Mouse (Mus musculus) right cerebral cortex, postnatal 25 days (tissue): ENCODE measurements around the gene C330007P06Rik.
"Not testable (repeated sequence)": the region's sequence is repeated elsewhere in the genome, so short reads cannot be mapped to it uniquely, and the experiment has no call there.

ENCODE experiments used
- DNase-seq: peaks from one replicate; pipeline ENCODE4 v3.0.0; 2022

Gene C330007P06Rik

DNA sequence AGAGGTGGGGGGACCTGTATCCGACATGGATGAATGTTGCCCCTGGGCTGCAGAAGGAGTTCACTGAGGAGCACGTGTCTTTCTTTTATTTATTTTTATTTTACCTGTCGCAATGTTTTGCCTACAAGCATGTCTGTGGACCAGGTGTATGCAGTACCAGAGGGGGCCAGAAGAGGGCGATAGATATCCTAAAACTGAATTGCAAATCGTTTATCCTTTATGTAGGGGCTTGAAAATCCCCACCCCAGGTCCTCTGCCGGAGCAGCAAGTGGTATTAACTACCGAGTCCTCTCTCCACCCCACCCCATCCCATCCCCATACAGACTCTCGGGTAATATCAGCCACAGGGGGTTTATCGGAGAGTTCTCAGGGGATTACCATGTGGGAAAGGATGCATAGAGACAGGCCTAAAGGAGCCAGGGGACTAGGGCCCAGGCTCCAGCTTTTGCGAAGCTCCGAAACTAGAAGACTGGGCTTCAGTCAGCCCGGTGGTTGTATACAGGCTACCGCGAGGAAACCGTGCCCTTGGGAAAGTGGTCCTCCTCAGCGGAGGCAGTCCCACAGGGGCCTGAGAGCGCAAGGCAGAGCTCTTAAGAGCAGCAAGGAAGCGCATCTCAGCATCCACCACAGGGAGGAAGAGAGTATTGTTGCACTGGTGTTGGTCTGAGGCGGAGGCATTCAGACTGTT is 40.4 kb downstream of the C330007P06Rik start:
- DNase-seq: peak; percentile 39

DNA sequence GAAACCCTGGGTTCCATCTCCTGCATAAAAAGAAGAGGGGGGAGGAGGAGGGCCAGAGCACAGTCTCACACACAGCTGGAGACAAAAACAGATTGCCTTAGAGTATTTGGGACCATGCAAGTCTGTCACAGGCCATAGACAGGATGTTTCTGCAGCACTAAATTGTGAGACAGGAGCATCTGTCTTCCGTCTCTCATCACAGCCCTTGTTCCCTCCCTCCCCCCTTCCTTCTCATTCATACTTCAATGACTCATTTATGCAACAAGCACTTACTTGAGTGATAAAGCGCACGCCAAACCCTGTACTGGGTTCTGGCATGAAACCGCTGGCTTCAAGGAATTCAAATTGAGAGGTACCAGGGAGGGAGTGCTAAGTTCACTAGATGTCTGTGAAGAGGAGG is 42.3 kb downstream of the C330007P06Rik start:
- no peak for DNase-seq

DNA sequence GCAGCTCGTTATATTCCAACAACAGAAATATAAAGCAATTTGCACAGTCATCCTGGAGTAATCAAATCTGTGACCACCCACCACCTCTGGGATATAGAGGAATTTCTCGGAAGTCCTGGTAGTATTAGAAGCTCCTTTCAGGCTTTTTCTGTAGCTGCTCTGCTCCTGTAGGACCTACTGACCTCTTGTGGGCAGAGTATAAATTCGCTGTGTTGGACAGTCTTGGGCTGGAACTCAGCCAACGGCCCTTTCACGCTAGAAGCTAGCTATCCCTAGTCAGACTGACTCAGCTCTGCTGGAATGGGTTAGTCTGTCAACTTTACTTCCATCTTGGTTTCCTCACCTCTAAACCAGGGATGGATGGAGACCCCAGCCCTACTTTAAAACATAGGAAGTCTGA is 43.6 kb downstream of the C330007P06Rik start:
- no peak for DNase-seq

DNA sequence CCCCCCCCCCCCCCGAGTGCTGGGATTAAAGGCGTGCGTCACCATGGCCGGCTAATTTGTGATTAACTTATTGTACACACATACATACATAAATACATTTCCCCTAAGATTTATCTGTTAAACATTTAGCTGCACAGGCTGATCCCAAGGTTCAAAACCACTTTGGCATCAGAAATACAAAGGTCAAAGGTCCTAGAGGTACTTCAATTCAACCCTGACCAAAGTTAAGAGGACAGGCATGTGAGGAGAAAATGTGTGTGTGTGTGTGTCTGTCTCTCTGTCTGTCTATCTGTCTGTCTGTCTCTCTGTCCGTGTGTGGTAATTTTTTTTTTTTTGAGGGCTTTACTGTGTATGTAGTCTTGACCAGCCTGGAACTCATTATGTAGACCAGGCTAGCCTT is 47.0 kb downstream of the C330007P06Rik start:
- DNase-seq: no peak

DNA sequence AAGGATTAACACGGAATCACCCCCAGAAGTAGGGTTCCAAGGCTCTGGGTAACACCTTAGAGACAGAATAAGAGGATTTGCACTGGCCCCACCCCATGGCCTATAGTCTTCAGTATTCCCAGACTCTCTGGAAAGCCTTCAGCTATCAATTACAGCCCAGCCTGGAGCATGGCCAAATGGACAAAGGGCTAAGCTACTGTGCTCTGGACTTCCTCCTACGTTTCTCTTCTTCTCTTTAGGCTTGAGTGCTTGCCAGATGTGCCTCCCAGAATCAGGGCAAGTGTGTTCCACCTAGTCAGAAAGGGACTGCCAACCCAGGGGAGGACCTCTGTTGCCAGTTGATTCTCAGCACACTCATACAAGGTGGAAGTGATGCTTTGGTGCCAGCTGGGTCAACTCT is 48.9 kb downstream of the C330007P06Rik start:
- DNase-seq: no peak

DNA sequence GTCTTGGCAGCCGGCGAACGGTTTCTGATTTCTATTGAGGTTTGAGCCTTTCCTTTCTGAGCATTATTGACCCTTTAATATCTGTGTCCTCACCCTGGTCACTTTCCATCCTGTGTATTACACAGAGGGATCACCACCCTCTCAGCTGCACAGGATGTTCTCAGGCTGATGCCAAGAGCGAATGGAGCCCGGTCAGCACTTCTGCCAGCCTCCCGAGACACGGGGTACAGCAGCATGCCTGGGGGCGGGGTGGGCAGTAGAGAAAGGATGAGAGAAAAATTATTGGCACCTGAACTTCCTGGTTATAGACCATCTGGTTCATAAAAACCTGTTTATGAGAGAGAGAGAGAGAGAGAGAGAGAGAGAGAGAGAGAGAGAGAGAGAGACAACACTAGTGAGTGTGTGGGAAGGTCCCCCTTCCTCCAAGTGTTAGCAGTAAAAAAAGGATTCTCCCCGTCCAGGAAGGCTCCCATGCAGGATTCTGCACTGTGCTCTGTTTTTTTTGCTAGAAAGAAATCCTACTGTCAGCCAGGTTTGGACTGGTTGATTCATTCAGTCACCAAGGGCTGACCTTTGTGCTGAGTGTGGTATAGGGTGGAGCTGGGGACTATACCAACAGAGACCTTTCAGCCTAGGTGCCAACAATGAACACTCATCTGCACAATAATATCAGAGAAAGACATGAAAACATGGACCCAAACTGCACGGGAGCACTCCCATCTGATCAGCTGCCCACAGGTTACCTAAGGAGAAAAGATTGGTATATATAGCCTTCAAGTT is 49.8 kb downstream of the C330007P06Rik start:
- DNase-seq: no peak

DNA sequence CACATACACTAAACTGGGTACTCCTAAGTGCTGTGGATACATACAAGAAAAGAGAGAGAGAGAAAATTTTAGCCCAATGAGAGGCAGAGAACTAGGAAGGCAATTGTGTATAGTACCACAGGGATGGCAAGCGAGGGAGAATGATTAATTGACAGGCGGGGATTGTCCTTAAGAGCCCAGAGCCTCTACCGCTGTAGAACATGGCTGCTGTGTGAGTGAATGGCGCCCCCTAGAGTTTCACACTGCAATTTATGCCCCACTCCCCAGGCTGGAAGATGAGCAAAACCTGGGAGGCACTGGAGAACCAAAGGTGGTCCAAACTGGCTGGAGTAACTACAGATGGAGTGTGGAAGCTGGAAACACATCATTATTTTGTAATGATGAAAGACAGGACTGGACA is 53.7 kb downstream of the C330007P06Rik start:
- no peak for DNase-seq

DNA sequence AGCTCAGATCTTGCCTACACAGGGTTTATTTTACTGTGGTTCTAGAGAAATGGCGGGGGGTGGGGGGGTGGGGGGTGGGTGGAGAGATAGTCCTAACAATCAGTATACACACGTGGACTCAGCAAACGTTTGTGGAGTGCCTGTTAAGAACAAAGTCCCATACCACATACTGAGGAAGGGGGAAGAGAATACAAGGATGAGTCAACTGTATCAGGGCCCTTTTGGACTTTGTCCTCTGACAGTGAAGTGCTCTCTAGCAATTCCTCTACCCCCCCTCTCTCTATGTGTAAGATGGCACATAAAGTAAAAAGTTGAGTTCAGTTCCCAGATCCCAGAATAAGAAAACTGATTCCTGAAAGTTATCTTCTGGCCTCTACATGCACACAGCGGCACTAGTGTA is 54.3 kb downstream of the C330007P06Rik start:
- DNase-seq: no peak

DNA sequence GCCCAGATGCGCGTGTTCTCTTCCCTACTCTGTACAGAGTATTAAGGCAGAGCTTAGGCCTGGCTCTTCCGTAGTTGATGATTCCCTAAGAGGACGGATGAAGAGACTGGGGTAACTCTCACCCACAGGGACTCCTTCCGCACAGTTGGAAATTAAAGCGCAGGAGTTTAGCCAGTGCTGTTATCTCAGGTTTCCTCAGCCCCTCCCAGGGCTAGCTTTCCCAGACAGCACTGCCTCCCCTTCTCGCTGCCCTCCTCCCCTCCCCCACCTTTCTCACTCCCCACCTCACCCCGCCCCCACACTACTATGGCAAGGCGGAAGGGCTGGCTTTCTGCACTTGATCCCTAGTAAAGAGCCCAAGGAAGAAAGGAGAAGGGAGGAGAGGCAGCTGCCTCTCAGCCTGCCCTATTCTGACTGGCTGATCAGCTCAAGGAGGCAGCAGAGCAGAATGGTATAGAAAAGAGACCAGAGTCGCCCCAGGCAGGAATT is 56.9 kb downstream of the C330007P06Rik start:
- no peak for DNase-seq

DNA sequence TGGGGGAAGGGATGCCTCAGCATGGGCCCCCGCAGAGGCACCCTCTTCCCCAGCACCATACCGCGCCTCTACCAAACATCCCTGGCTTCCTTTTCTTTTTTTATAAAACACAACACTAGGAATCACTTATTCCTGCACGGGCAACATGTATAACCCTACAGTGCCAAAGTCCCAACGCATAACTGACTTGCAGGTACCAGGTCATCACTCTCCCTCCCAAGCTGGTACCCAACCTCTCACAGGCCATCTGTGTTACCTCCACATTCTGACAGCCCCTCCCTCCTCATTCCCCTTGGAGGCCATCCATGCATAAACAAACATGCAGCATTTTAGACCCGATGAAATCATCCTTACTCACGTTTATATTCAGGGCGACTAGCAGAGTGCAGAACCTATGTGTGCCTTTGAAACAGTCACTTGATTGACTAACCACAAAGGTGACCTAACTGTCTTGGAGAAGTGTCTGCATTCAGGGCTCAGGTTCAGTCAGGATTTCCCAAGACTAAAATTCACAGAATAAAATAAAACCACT is 57.5 kb downstream of the C330007P06Rik start:
- no peak for DNase-seq

DNA sequence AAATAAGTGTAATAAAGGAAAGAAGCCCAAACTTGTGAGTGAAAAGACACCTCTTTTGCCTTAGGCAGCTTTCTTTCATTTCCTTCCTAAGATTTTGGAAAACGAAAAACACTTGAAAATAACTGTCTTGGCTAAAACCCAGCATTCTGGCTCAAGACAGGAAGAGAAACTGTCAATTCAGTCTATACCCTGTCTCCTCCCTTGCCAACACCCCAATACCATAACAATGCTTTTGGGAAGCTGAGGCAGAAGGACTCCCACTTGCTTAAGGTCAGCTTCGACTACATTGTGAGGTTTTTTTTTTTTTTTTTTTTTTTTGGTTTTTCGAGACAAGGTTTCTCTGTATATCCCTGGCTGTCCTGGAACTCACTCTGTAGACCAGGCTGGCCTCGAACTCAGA is 58.5 kb downstream of the C330007P06Rik start:
- DNase-seq: no peak

DNA sequence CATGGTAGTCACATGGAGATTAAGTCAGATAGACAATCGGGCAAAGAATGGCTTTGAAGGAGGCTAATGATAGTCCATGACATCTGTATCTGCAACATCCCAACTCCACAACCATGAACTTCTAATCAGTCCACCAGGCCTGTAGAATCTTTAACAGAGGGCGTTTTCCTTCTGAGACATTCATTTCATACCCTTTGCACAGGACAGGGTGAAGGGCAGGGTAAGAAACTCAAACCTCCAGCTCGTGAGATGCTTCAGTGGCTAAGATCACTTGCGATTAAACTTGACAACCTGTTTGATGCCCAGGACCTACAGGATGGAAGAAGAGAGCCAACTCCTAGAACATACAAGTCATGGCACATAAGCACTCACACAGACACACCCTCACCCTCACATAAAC is 58.9 kb downstream of the C330007P06Rik start:
- no peak for DNase-seq

DNA sequence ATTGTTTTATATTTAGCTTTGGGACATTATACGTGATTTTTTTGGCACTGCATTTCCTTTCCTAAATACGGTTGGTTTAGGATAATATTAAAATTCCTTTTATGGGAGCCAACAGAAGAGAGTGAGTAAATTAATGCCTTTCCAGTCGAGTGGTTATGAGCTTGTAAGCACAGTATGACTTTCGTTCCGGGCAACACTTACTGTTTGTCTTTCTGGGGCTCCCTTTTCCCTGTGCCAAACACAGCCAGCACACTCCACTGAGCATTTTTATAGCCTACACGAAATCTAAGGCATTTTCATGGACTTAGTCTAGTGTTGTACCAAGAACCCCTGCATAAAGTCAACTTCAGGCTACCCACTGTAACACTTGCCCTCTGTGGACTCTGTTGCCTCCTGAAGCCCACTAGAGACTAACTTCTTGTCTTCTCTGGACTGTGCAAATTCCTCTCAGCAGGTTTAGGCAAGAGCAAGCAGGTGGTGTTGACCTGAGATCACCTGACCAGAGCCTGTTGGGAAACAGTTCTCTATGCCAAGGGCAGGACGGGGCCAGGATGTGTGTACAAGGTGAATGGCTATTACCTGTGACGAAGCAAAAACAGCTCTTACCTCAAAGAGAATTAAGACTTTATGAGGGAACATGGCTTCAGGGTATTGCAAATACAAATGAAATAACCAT is 59.6 kb downstream of the C330007P06Rik start:
- DNase-seq: no peak

DNA sequence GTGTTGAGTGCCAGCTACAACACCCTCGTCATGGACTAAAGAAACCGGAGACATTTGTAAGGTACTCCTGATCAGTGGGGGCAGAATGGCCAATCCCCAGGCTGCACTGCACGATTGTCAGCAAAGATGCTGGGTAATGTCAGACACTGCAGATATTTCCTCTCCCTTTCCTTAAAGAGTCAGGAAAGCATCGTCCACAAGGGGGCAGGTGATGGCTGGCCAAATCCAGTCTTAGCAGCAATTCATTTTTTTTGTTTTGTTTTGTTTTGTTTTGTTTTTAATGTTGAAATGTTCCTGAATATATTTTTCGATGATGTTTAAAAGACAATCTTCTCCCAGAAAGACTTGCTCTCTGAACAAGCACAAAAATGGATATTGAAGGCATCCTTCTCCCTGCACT is 62.5 kb downstream of the C330007P06Rik start:
- DNase-seq: no peak

DNA sequence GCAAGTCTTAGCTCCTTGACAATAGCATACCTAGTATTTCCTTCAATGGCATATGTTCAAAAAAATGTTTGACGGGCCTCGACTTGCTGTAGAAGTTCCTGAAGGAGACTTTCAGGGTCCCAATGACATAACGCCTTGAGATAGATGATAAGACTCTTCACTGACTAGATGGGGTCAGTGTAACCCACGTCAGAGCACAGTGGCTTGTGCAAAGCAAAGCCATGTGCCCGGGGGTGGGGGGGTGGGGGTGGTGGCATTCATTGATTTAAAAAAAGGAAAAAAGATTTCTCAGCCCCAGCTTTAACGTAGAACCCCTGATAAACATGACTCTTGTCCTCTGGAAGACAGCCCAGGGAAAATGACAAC is 65.6 kb downstream of the C330007P06Rik start:
- DNase-seq: no peak

DNA sequence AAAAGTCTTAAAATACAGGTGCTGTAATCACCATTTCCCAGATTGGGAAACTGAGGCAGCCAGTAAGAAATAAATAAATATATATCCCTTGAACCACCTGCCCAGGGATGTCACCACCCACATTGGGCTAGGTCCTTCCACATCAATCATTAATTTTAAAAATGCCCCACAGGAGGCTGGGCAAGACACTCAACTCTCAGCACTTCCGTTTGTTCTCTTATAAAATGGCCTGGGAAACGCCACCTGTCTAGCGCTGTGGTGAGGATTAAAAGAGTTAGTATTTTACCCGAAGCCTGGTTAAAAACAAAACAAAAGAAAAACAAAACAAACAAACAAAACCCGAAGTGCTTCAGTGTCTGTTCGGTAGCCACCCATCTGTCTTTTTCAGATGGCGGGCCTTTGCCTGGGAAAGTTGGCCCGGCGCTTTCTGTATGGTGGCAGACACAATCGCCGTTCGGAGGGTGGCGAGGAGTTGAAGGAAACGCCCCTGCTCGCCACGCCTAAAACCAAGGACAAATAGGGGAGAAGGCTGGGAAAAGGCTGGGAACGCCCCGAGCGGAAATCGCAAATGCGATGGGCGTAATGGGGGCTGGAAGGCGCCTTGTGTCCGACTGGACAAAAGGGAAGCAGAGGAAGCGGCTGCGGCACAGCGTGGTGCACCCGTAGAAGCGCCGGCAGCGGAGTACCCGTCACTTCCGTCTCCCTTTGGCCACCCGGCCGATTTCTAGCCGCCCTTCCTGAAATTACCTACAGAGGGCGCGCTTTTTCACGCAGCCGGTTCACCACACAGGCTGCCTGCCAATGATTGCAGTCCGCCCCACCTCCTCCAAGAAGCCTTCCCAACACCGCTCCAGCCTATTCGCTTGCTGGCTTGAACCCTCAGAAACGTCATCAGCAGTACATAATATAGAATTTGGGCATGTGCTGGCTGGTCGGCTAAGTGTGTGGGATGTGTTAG is 66.3 kb downstream of the C330007P06Rik start:
- DNase-seq: peak; percentile 84

DNA sequence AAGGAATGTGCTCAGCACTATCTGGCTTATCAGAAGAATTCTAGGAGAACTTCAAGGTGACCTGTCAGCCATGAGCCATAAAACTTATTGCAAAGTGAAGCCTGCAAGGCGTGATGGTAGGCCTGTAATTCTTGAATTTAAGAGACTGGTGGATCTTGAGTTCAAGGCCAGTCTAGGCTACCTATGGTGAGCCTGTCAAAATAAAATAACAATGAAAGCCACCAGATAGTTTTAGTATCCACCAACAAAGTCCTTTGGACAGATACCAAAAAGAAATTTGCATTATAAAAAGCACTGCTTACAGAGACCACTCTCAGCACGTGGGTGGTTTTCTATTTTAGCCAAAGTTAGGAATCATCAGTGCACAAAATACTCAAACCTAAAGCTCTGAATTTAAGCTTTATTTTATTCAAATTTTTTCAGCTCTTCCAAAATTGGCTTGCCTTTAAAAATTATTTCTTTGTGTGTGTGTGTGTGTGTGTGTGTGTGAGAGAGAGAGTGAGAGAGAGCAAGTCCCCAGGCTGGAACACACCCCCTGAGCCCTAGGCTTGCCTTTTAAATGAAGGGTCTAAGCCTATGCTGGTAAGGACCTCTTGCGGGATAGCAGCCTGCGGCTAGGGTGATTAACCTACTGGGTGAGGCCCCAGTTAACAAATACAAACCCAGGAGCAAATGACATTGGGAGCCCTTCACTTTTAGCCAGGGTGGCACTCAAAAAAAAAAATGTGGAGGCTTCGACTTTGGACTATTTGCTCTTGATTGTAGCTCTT is 68.3 kb downstream of the C330007P06Rik start:
- no peak for DNase-seq

DNA sequence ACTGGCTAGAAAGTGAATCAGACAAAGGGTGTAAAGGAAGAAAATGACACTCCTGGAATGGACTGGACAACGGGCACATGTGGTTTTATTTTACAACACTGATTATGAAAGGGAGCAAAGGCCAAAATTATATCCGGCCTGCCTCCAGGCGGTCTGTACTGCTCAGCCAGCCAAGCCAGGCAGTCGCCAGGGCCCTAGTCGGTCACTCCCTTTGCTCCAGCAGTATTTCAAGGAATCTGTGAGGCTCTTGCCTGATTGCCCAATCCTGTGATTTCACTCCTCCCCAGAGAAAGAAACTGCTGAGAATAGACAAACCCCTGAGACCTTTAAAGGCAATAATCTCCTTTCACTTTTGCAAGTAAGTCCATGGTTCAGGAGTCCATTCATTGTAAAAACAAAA is 69.7 kb downstream of the C330007P06Rik start:
- no peak for DNase-seq

DNA sequence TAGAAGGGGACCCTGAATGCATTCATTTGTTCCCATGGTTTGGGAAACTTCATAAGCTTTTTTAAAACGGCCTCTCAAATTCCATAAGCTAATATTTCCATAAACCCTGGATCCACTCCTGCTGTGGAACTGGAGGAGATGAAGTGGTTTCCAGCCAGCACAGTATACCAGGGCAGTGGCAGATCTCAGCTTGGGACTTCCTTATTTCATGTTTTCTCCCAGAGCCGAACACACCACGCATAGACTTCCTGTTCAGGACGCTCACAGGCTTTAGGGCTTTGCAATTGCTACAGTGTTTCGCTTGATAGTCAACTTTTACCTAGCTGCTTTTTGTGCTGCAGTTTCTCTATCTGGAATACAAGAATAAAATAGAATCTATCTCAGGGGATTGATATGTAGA is 70.7 kb downstream of the C330007P06Rik start:
- DNase-seq: no peak

DNA sequence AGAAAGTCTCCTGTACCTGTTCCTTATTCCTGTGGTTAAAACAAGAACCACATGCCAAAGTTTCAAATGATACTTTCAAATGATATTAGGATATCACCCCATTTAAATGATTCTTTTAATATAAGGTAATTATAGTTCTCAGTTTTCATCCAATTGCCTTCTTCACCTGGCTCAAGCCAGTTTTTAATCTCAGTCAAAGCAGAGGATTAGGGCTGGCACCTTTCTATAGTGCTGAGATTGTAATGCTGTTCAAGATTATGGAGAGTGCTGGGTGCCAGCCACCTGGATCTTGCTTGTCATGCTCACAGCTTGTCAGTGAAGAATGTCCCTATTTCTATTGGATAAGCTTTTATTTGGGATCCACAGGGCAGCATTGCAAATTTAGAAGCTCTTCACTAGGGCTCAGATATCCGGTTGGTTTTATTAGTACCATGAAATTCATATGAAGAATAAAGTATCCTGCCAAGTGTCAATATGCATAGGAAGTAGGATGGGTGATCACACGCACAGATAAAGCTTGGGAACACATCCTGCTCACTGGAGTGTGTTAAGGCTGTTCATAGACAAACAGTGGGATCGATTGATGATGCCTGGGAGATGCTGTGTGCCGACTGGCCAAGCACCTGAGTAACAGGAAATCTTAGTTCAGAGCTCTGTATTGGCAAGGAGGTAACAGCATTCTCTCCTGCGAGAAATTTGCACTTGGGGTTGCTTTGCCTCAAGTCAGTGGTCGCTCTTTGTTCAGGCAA is 74.6 kb downstream of the C330007P06Rik start:
- no peak for DNase-seq

DNA sequence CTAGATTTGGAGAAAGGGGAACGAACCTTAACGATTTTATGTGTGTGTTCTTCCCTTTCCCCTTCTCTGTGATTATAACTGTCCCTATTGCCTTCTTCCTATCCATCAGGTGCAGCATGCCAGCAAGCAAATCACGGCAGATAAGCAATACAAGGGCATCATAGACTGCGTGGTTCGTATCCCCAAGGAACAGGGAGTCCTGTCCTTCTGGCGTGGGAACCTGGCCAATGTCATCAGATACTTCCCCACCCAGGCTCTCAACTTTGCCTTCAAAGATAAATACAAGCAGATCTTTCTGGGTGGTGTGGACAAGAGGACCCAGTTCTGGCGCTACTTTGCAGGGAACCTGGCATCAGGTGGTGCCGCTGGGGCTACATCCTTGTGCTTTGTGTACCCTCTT is 77.2 kb downstream of the C330007P06Rik start:
- DNase-seq: not testable (repeated sequence)
